Mouse (Mus musculus) erythroblast, adult 5-6 weeks (primary cell): Measurements from ENCODE around the gene Fgf22. TPM values are rescaled to one million over a fixed set of nuclear protein-coding genes. Genes with fewer than 3 reads are reported as not detected.
A peak's percentile ranks its signal among the peaks of the same experiment; 100 is the strongest.

Experiments used
- ATAC-seq: replicated peaks from 2 replicates; pipeline ENCODE4 v1.8.0; 2016; ENCODE audit warnings: moderate number of reproducible peaks, mild to moderate bottlenecking, moderate TSS enrichment, inconsistent platforms; ENCODE audit not compliant: poor library complexity, low FRiP score, severe bottlenecking
- total RNA-seq, 2 experiments: library from RNA; stranded (forward) in 1 of 2; stranded (reverse) in 1 of 2; fragments of 150-400 nt in 1 of 2; fragments of 200-764, 138-1000 nt in 1 of 2; gene quantifications; 2 replicates each; pipeline versions ENCODE4 v1.2.3 to v1.2.4; 2015 to 2017; ENCODE audit warnings: low replicate concordance in 2 of 2

Gene Fgf22
- total RNA-seq, 2 experiments from 2014 or later, result 0.26 TPM; not detected in 1

- ATAC-seq, result no peak
These were observed 8.0 kb downstream of the Fgf22 start for GRCm38 (mm10) chr10:79762875-79763274.

- no peak for ATAC-seq
These were observed 9.4 kb downstream of the Fgf22 start for GRCm38 (mm10) chr10:79764234-79764633.

GRCm38 (mm10) chr10:79765228-79765745, 10.4 kb downstream of the Fgf22 start:
- no peak for ATAC-seq

- ATAC-seq, result no peak
These were observed 11.2 kb downstream of the Fgf22 start for GRCm38 (mm10) chr10:79766001-79766507.

- peak; percentile 87 for ATAC-seq
These were observed 11.8 kb downstream of the Fgf22 start, which contains the start of gene Rnf126 for GRCm38 (mm10) chr10:79766508-79767325. Gene Rnf126, minus strand, starts transcription at chr10:79766952.

GRCm38 (mm10) chr10:79767372-79768244, 12.7 kb downstream of the Fgf22 start:
- peak; percentile 54 for ATAC-seq

- ATAC-seq, result peak; percentile 41
These were observed 13.5 kb downstream of the Fgf22 start for GRCm38 (mm10) chr10:79768400-79768799.

- ATAC-seq, result no peak
These were observed 14.5 kb downstream of the Fgf22 start for GRCm38 (mm10) chr10:79769329-79769728.

- ATAC-seq, result no peak
These were observed 17.4 kb downstream of the Fgf22 start for GRCm38 (mm10) chr10:79772320-79772719.

- ATAC-seq, result no peak
These were observed 18.3 kb downstream of the Fgf22 start for GRCm38 (mm10) chr10:79773208-79773607.

- ATAC-seq, result no peak
These were observed 19.8 kb downstream of the Fgf22 start for GRCm38 (mm10) chr10:79774486-79775279.

GRCm38 (mm10) chr10:79777103-79777531, 22.2 kb downstream of the Fgf22 start, which contains the start of gene Fstl3:
Gene Fstl3, plus strand, starts transcription at chr10:79777272.
- no peak for ATAC-seq

GRCm38 (mm10) chr10:79778006-79778405, 23.1 kb downstream of the Fgf22 start:
- no peak for ATAC-seq

- ATAC-seq, result no peak
These were observed 24.3 kb downstream of the Fgf22 start for GRCm38 (mm10) chr10:79779193-79779592.

- ATAC-seq, result peak; percentile 74
These were observed 25.1 kb downstream of the Fgf22 start for GRCm38 (mm10) chr10:79779784-79780663.

- peak; percentile 48; the same call in 1 of the 2 replicates for ATAC-seq
These were observed 25.8 kb downstream of the Fgf22 start for GRCm38 (mm10) chr10:79780664-79781015.

GRCm38 (mm10) chr10:79781139-79781538, 26.3 kb downstream of the Fgf22 start:
- no peak for ATAC-seq

- no peak for ATAC-seq
These were observed 27.1 kb downstream of the Fgf22 start for GRCm38 (mm10) chr10:79781956-79782355.
